Mouse (Mus musculus) liver, adult 2 months (tissue): Measurements from ENCODE around the gene Xrcc3. TPM values are rescaled to one million over a fixed set of nuclear protein-coding genes. Genes with fewer than 3 reads are reported as not detected.

ENCODE experiments used
- DNase-seq: peaks from one replicate; pipeline ENCODE4 v3.0.0-alpha.2; 2011; ENCODE audit warnings: low read depth, low spot score; ENCODE audit errors: extremely low read depth
- H3K27ac ChIP-seq: fragments of 200-500 bp; replicated peaks from 2 replicates; pipeline ENCODE4 v1.5.1; 2012; ENCODE audit warnings: low read depth, mild to moderate bottlenecking, control low read depth, inconsistent platforms, low read length; ENCODE audit not compliant: insufficient read depth
- H3K27me3 ChIP-seq: fragments of 200-500 bp; 2 replicates; pipeline ENCODE4 v1.6.1; 2012; ENCODE audit warnings: mild to moderate bottlenecking, moderate library complexity, low read length, inconsistent platforms; ENCODE audit not compliant: control insufficient read depth, insufficient read depth
- H3K36me3 ChIP-seq: fragments of 200-500 bp; 2 replicates; pipeline ENCODE4 v1.6.1; 2012; ENCODE audit warnings: low read length, inconsistent platforms; ENCODE audit not compliant: control insufficient read depth, insufficient read depth
- H3K4me1 ChIP-seq: fragments of 200-500 bp; 2 replicates; pipeline ENCODE4 v1.6.1; 2011; ENCODE audit warnings: low read length; ENCODE audit not compliant: control insufficient read depth, insufficient read depth
- H3K4me3 ChIP-seq: fragments of 200-500 bp; 2 replicates; pipeline ENCODE4 v1.5.1; 2011; ENCODE audit warnings: low read depth, mild to moderate bottlenecking, control low read depth, low read length, moderate library complexity; ENCODE audit not compliant: insufficient read depth
- H3K79me2 ChIP-seq: fragments of 200-500 bp; 2 replicates; pipeline ENCODE4 v1.6.1; 2012; ENCODE audit warnings: inconsistent platforms, mild to moderate bottlenecking, low read length, moderate library complexity; ENCODE audit not compliant: control insufficient read depth, insufficient read depth
- H3K9ac ChIP-seq: fragments of 200-500 bp; 2 replicates; pipeline ENCODE4 v1.6.1; 2012; ENCODE audit warnings: low read depth, mild to moderate bottlenecking, control low read depth, inconsistent platforms, low read length
- CTCF ChIP-seq: fragments of 200-500 bp; IDR thresholded peaks from 2 replicates; pipeline ENCODE4 v1.5.1; 2011; ENCODE audit warnings: low read depth, low read length, control low read depth
- POLR2A ChIP-seq: fragments of 200-500 bp; IDR thresholded peaks from 2 replicates; pipeline ENCODE4 v1.6.1; 2011; ENCODE audit warnings: low read length, control low read depth; ENCODE audit not compliant: insufficient read depth; ENCODE audit errors: extremely low read depth
- WGBS: fragments of 180-500 bp; shearing (Covaris S2); methylation state at CpG from one replicate; pipeline ENCODE4 v1.1.7; 2018; 5-methylcytosine and 5-hydroxymethylcytosine counted together
- polyA plus RNA-seq: library from polyadenylated mRNA; depleted of rRNA; stranded (reverse); fragments of >200 nt; gene quantifications from 2 replicates; pipeline ENCODE4 v1.2.3, GENCODE M21; 2012
- total RNA-seq: library from RNA; depleted of rRNA; stranded (reverse); fragments of >200 nt; gene quantifications from 2 replicates; pipeline ENCODE4 v1.2.3, GENCODE M21; 2014

Xrcc3 gene
- total and polyA plus RNA-seq, 2 experiments, result 1.1 to 4.4 TPM

GRCm38 (mm10) chr12:111851235-111851634 is 37.6 kb upstream of the Xrcc3 start:
- Histone ChIP-seq H3K4me1 (peaks cover 2% of the 10 kb centered on the region; the same call in 1 of the 2 replicates), H3K36me3 (peaks cover 1% of the 10 kb centered on the region; the same call in 1 of the 2 replicates), H3K79me2 (peaks cover 4% of the 10 kb centered on the region), H3K4me3 (no peak overlapping the region), H3K27me3 (no peaks in the 10 kb centered on the region), H3K9ac (no peak overlapping the region), H3K27ac (no peak overlapping the region)
- DNase-seq, result no peak
- no peak for TF ChIP-seq POLR2A
- no peak for TF ChIP-seq CTCF
- 81% methylated on average over 2 of the region's 2 CpGs for WGBS

- no peak for DNase-seq
- H3K36me3 ChIP-seq, result peaks cover under 1% of the 10 kb centered on the region; the same call in 1 of the 2 replicates
- H3K4me3 ChIP-seq, result no peak overlapping the region
- no peak overlapping the region for H3K27ac ChIP-seq
- no peak for TF ChIP-seq POLR2A
- TF ChIP-seq CTCF, result no peak
- no peak overlapping the region for H3K9ac ChIP-seq
- WGBS, result 88% methylated on average over 9 of the region's 9 CpGs
- no peaks in the 10 kb centered on the region for H3K27me3 ChIP-seq
- H3K4me1 ChIP-seq, result peaks cover 2% of the 10 kb centered on the region; the same call in 1 of the 2 replicates
- peaks cover 4% of the 10 kb centered on the region for H3K79me2 ChIP-seq
These were observed 34.7 kb upstream of the Xrcc3 start for GRCm38 (mm10) chr12:111848300-111848798.

GRCm38 (mm10) chr12:111846815-111847214 is 33.1 kb upstream of the Xrcc3 start:
- Histone ChIP-seq H3K27ac (no peak overlapping the region), H3K27me3 (no peaks in the 10 kb centered on the region), H3K4me1 (no peaks in the 10 kb centered on the region; the same call in 1 of the 2 replicates), H3K79me2 (peaks cover 2% of the 10 kb centered on the region), H3K36me3 (peaks cover 4% of the 10 kb centered on the region), H3K9ac (no peak overlapping the region), H3K4me3 (no peak overlapping the region)
- TF ChIP-seq CTCF (no peak), POLR2A (no peak)
- 80% methylated on average over 10 of the region's 10 CpGs for WGBS
- no peak for DNase-seq

- no peak overlapping the region for H3K27ac ChIP-seq
- WGBS, result 95% methylated on average over 4 of the region's 4 CpGs
- no peak overlapping the region for H3K4me3 ChIP-seq
- no peak for TF ChIP-seq POLR2A
- TF ChIP-seq CTCF, result no peak
- H3K27me3 ChIP-seq, result no peaks in the 10 kb centered on the region
- no peaks in the 10 kb centered on the region; the same call in 1 of the 2 replicates for H3K4me1 ChIP-seq
- H3K9ac ChIP-seq, result no peak overlapping the region
- no peak for DNase-seq
- H3K79me2 ChIP-seq, result no peaks in the 10 kb centered on the region; the same call in 1 of the 2 replicates
- H3K36me3 ChIP-seq, result peaks cover 4% of the 10 kb centered on the region
These were observed 32.3 kb upstream of the Xrcc3 start for GRCm38 (mm10) chr12:111845953-111846352.

GRCm38 (mm10) chr12:111843470-111843869 is 29.8 kb upstream of the Xrcc3 start:
- no peak for TF ChIP-seq POLR2A
- no peak for TF ChIP-seq CTCF
- WGBS, result 67% methylated on average over 2 of the region's 2 CpGs
- H3K4me1 ChIP-seq, result no peaks in the 10 kb centered on the region; the same call in 1 of the 2 replicates

GRCm38 (mm10) chr12:111842565-111843433 is 29.1 kb upstream of the Xrcc3 start:
- 65% methylated on average over 15 of the region's 15 CpGs for WGBS
- Histone ChIP-seq H3K9ac (no peak overlapping the region), H3K79me2 (no peaks in the 10 kb centered on the region), H3K27ac (no peak overlapping the region), H3K36me3 (peaks cover 11% of the 10 kb centered on the region), H3K4me3 (no peak overlapping the region), H3K27me3 (no peaks in the 10 kb centered on the region), H3K4me1 (no peaks in the 10 kb centered on the region; the same call in 1 of the 2 replicates)
- TF ChIP-seq CTCF, result no peak
- TF ChIP-seq POLR2A, result no peak
- peak; percentile 71 for DNase-seq

More at GRCm38 (mm10) chr12:111843470-111843869, 29.8 kb upstream of the Xrcc3 start:
- Histone ChIP-seq H3K36me3 (peaks cover 9% of the 10 kb centered on the region), H3K9ac (no peak overlapping the region), H3K27me3 (no peaks in the 10 kb centered on the region), H3K4me3 (no peak overlapping the region), H3K79me2 (no peaks in the 10 kb centered on the region; the same call in 1 of the 2 replicates), H3K27ac (no peak overlapping the region)
- DNase-seq, result no peak
